Mouse (Mus musculus): ENCODE data around the gene AW011738.

AW011738 gene

DNA sequence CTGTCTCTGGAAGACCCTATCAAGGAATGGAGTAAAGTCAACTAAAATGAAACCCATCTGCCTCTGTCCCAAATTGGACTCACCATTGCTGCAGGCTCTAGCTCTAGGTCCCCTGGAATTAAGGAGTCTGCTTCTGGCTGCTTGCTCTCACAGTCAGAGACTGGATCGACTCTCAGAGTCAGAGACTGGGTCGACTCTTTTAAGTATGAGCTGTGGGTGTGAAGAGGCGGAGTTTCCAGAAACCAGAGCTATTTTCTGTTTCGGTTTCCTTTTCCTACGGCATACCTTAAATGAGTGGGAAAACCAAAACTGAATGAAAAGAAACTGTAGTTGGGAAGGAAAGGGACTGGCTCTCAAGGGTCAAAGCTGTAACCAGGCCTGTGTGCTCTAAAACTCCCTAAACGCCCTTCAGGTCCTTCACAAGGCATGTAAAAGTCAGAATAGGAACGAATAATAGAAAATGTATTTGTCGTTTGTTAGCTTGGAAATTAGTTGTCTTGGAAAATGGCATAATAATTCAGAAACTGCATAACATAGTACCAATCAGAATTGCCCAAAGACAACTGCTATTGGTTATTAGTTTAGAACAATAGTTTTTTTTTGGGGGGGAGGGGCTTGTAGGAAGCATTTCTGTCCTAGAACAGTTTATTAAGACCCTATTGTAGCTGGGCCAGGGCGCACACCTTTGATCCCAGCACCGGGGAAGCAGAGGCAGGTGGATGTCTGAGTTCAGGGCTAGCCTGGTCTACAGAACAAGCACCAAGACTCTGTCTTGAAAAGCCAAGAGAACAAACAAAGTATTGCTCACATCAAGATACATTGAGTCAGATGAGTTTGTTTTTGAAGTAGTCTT, 2.3 kb upstream of the AW011738 start, which contains the start of gene Isg15:
TSS of gene Isg15 (minus strand) at position 196 of the 853 bp plus-strand sequence.
- peak in 1 of 2 experiments; percentile 50 for DNase-seq (ENCODE audit: low spot score in 2 of 2)

DNA sequence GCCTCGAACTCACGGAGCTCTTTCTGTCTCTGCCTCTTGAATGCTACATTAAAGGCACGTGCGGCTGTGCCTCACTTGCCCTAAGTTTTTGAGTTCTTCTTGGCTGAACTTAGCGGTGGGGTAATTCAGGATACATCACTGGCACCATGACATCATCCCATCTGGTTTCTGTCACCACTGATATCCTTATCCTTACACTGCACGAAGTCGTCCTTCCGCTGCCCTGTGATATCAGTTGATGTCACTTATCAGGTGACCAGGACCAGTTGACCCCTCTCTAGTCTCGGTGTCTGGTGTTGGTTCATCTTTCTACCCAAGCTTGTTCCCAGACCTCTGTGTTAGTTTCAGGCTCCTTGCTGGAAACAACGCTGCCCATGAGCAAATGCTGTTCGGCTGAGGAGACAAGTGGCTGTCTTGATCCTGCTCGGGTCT, 626 bp upstream of the AW011738 start:
- DNase-seq (ENCODE audit: low spot score in 2 of 2): peak in 1 of 2 experiments; percentile 29

DNA sequence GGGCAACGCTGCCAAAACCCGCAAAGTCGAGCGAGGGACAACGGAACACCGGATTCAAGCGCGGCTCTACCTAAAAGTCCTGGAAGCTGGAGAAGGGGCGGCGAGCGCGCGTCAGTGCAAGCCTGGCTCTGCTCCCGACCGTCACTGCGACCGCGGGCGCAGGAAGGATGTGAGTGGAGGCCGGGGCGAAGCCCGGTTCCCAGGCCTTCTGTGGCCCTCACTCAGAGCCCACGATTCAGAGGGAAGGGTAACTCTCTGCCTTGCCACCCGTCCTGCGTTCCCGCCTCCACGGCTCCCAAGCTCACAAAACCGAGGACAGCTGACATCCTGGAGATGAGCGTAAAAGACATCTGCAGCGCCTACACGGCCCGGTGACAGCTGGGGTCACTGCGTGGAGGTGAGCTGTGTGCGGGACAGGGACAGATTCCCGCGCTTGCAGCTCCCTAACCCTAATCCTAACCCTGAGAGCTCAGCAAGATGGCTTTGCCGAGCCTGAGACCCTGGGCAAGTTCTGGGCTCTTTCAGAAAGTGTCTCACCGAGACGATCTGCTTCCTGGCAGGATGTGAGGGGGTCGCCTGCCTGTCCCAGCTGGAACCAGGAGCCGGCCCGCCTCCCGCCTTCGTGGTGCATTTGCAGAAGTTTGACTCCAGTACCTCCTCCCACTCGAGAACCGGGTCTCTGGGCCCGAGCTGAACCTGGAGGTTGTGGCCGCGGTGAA, 468 bp downstream of the AW011738 start:
- DNase-seq (ENCODE audit: low spot score in 2 of 2): no peak

DNA sequence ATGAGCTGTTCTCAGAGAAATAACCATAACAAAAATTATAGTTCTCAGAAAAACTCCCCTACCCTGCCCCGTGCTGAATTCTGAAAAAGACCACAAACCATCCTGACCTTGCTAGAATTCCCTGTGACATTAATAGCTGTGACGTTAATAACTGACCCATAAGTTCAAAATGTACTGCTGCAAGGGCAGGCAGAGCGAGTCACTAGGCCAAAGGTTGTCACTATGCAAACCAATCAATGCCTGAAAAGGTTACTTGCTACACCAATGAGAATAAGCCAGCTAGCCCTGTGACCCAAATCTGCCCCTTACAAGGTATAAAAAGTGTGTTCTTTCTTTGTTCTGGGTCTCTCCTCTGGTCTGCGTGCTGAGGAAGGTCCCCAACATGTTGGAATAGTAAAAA, 5.8 kb downstream of the AW011738 start:
- no peak for DNase-seq (ENCODE audit: low spot score in 2 of 2)

DNA sequence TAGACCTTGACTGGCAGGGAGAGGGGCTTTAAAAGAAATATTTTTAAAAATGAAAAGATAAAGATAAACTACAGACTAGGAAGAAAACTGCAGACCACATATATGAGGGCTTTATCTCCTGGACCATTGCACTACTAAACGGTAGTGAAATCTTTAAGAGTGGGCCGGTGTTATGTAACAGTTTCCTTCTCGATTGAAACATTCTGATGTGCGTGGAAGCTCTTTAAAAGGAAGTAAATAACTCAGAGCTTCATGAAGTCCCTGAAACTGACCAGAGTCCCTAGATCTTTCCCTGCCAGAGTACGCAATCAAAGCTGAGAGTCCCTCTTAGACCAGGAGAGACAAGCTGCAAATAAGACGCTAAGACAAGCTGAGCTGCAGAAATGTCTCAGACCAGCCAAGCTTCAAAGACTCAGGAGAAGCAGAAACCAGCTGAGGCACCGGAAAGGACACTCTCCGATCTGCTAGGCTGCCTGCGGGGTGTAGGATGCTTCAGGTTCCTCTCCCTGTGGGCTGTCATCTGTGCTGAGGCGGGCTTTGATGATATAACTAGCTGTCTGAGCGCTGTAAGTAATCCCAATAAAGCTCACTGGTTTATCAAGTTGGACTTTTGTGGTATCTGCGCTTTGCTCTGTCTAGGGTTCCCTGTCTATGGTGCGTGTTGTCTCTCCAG, 7.0 kb downstream of the AW011738 start:
- DNase-seq (ENCODE audit: low spot score in 2 of 2): no peak

DNA sequence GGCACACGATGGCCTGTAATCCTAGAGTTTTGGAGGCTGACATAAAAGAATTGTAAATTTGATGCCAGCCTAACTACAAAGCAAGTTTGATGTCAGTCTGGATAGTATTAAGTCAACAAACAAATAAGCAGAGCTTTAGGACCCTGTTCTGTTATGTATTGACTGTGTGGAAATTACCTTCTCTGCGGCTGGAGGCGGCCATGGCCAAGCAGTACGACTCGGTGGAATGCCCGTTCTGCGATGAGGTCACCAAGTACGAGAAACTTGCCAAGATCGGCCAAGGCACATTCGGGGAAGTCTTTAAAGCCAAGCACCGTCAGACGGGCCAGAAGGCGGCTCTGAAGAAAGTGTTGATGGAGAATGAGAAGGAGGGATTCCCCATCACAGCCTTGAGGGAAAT, 10.0 kb downstream of the AW011738 start:
- DNase-seq (ENCODE audit: low spot score in 2 of 2): no peak

DNA sequence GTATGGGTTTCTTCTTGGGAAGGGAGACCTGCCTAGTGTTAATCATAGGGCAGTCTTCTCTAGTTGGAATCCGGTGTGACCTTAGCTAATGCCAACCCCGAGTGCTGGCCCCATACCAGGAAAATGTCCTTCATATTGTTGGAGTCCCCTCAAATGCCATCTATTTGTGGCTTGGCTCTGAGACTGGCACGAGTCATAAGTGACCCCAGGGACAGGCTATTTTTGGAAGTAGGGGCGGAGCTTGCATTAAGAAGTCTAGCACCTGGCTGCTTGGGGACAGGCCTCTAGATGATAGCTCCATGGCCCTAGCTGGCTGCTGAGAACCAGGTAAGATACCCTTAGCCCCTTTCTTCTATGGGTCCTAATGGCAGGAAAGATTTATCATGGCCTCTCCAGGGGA, 12.5 kb downstream of the AW011738 start, which contains the start of gene Perm1:
TSS of gene Perm1 (plus strand) at position 220 of the 400 bp plus-strand sequence.
- DNase-seq (ENCODE audit: low spot score in 2 of 2): peak; percentile 78 to 85

DNA sequence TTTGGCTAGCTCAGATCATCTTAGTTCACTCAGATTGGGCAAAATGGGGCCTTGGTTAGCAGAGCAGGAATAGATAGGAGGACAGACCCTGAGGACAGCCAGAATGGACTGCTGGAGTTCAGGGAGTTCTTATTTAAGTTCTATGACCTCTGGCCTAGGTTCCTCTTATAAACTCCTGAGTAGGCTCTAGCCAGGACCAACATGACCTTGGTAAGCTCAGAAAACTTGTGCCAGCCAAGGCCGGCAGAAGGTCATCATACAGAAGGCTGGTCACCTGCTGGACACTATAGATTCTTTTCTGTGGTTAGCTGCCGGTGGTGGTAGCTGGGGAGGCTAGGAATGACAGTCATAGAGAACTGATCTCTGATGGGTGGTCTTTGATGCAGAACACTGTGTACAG, 13.1 kb downstream of the AW011738 start:
- no peak for DNase-seq (ENCODE audit: low spot score in 2 of 2)

DNA sequence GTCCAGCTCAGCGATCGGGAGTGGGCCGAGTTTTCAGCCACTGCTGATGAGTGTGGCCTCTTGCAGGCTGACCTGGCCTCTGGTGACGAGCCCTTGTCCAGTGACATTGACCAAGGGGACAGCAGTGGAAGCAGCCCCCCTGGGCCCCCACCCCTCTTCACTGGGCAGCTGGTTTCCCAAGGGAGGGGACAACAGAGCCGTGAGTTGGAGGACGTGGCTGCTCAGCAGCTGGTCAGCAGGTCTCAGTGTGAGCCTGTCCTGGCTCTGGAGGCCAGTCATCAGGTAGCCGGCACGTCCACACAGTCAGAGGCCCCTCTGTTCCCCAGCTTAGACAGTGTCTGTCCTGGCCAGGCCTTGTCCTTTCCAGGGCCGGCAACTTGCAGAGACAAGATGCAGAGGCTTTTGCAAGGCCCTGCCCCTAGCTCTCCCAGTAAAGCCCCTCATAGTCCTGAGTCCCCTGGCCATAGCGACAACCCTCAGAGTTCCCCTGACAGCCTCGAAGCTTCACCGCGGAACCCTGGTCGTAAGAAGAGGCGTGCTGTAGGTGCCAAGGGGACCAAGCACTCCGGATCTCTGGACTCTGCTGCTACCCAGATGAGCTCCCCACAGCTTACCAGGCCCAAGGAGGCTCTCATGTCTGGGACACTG, 14.0 kb downstream of the AW011738 start:
- peak in 1 of 2 experiments; percentile 48 for DNase-seq (ENCODE audit: low spot score in 2 of 2)

DNA sequence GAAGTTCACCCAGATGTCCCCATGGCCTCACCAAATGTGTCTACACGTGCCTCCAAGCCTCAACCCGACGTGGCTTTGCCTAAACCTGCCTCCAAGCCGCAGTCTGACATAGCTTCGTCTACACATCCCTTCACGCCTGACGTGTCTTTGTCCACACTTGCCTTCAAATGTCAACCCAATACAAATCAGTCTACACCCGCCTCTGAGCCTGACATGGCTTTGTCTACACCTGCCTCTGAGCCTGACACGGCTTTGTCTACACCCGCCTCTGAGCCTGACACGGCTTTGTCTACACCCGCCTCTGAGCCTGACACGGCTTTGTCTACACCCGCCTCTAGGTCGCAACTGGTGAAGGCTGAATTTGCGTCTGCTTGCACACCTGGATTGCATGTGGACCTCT, 14.7 kb downstream of the AW011738 start:
- peak in 1 of 2 experiments; percentile 35 for DNase-seq (ENCODE audit: low spot score in 2 of 2)

DNA sequence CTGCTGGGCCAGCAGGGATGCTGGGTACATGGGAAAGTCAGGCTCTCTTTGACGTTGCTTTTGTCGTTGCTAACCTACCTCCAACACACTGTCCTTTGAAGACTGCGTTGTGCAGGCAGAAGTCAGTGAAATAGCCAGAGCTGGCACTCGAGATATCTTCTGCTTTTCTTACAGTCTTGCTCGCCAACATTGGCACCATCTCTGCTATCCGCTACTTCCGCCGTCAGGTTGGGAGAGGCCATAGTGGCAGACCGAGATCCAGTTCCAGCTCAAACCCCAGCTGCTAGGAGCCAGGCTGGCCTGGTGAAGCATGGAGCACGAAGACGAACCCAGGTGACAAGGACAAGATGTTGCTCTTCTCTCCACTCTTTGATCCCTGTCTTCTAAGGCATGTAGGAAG, 16.8 kb downstream of the AW011738 start:
- no peak for DNase-seq (ENCODE audit: low spot score in 2 of 2)

DNA sequence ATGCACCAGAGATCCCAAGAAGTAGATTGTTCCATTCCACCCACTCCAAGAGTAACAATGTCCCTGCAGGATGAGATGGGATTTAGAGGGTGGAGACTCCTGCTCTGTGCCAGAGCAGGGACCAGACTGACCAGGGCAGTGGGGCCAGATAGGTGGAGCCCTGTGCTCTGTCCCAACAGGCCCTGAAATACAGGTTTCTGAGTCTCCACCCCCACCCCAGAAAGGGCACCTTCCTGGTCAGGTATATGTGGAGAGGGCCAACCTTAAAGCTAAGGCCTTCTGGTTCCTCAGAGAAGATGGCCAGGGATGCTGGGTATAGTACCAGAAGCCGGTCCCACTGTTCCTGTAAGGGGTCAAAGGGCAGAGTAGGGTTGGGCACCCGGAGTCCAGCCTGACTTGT, 21.2 kb downstream of the AW011738 start:
- no peak for DNase-seq (ENCODE audit: low spot score in 2 of 2)

DNA sequence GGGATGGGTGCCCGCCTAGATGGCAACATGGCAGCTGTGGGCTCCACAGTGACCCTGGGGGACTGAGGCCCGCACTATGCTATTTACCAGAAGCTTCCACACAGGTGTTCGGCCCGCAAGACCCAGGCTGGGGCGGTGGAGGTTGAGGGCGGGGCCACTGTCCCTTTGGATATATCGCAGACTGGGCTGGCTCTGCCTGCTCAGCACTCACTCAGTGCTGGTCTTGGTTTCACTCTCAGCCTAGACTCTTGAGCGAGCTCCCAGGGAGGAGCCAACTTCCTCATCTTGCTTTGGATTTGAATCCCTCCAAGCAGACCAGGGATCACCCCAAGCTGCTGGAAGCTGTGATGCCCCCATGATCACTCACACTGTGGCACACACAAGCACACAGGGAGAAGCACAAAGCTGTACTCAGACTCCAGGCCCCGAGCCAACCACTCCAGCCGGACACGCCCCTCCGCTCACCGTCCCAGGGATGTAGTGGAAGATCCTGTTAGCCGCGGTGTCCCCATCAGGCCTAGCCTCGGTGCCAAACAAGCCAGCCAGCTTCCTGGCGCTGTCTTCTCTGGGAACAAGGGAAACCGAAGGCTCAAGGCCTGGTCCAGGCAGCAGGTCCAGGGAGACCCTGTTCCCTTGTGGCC, 24.8 kb downstream of the AW011738 start:
- DNase-seq (ENCODE audit: low spot score in 2 of 2): peak; percentile 40 to 43

DNA sequence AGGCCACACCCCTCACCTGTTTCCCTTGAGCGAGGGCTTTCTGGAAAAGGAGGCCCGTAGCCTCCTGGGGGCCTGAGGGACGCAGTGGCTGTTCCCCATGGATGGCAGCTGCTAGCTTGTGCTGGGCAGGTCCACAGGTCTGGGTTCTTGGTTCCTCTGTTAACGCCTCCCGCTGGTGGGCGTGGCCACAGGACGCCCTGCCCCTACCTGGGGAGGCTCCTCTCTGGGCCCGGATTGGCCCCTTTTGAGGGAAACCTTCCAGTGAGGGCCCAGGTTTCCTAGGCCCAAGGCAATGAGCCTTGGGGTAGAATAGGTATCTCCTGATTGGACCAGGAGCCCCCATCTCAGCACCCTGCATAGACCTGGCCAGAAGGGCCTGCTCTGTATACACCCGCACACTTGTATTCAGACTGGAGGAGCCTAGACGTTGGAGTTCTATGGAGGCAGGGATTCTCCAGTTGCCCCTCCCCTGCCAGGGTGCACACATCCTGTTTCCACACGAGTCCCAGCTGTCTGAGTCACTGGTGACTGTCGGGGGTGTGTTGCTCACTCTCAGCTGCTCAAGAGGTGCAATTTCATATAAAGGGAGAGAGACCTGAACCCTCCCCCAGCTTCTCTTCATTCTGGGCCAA, 25.4 kb downstream of the AW011738 start:
- no peak for DNase-seq (ENCODE audit: low spot score in 2 of 2)

DNA sequence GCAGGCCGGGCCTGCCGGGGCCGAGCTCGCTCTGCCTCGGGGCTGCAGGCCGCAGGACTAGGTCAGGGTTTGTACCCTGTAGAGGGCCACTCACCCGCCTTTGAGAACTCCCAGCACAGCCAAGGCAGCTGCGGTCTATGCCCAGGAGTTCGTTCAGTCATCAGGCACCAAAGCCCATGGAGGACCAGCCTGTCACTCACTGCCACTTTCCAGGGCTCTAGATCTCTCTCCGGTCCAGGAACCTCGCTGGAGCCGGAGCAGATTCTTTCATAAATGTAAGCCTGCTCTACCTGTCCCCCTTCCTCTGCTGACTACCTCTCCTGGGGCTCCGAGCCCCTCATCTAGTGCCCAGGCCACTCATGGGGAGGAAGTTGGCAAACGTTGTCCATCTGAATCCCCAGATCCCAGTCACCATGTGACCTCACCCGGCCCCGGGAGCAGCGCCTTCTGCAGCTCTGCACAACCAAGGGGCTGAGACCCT, 31.0 kb downstream of the AW011738 start:
- no peak for DNase-seq (ENCODE audit: low spot score in 2 of 2)

DNA sequence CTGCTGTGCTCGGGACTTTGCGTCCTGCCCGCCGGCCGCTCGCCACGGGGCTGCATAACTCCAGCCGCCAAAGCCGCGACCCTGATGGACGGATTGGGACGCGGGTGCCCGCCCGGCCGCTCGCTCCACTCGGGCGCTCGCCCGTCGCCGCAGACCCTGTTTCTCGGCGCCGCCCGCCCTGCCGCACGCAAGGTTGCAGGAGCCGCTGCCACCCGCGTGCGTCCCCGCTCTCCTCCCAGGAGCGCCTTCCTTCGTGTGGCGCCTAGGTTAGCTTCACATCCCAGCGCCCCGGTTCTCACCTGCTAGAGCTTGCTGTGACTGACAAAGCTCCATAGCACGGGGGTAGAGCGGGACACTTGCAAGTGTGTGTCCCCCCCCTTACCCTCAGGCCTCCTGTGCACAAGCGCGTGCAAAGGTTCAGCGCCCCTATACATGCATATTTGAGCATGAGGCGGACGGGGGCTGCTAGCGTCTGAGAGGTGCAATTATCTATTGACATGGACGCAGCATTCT, 31.7 kb downstream of the AW011738 start, which contains the start of gene Plekhn1:
TSS of gene Plekhn1 (minus strand) at position 157 of the 513 bp plus-strand sequence.
- peak; percentile 69 to 71 for DNase-seq (ENCODE audit: low spot score in 2 of 2)

DNA sequence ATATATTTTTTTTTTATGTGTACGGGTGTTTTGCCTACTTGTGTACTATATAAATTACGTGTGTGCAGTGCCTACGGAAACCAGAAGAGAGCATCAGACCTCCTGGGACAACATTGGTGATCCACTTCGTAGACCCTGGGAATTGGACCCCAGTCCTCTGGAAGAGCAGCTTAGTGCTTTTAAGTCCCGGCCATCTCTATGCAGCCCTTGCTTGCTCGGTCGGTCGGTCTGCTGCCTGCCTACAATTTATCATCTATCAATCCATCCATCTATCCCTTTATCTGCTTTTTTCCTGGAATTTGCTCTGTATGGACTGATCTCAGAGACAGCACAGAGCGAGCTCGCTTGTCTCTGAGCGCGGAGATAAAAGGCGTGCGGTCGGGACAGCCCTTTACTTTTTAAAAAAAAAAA, 32.3 kb downstream of the AW011738 start:
- DNase-seq (ENCODE audit: low spot score in 2 of 2): no peak

DNA sequence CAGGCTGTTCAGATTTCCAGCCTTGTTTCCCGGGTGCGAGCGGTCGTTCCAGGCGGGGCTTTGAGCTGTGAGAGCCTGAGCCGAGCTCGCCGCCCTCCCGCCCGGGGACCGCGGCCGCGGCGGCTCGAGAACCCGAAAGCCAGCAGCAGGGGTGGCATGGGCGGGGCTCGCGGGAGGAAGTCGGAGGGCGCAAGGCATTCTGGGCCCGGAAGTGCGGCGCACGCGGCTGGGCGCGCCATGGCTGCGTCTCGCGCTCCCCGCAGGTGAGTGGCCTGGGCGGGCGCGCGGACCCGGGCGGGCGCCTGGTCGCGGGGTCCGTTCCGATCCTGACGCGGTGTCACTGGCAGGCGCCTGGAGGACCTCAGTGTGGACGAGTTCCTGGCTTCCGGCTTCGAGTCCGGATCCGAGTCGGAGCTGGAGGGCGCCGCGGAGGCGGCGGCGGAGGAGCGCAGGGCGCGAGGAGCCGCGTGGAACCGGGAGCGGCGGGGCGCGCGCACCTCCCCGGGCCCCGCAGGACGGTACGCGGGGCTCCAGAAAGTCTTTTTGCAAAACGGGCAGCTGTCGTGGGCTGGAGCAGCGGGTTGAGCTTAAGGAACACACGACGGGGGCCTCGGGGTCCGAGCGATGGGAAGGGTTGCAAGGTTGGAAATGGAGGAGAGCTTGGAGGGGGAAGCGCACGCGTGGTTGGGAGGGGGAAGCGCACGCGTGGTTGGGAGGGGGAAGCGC, 32.9 kb downstream of the AW011738 start, which contains the start of gene Noc2l:
TSS of gene Noc2l (plus strand) at position 203 of the 726 bp plus-strand sequence.
- DNase-seq (ENCODE audit: low spot score in 2 of 2): peak; percentile 86
